Mouse (Mus musculus) liver, embryonic 14.5 days (tissue): ENCODE measurements at regions not wholly inside any gene's neighbourhood (a gene's known extent, or its start where the extent isn't known, plus 50 kb on each side); places are given as distances from the start of the nearest gene placed in this dataset.
A peak's percentile ranks its signal among the peaks of the same experiment; 100 is the strongest.

Experiments used
- CTCF ChIP-seq: IDR thresholded peaks from 2 replicates; pipeline ENCODE4 v1.5.1; 2016; ENCODE audit warnings: antibody characterized with exemption, low read depth, control low read depth
- EP300 ChIP-seq: IDR thresholded peaks from 2 replicates; pipeline ENCODE4 v1.6.1; 2016; ENCODE audit warnings: antibody characterized with exemption, low read depth

GRCm38 (mm10) chr2:178668451-178668850, 238.1 kb downstream of the Cdh26 start:
- peak; percentile 51 for TF ChIP-seq CTCF
- no peak for TF ChIP-seq EP300
